Mouse (Mus musculus): ENCODE measurements around the gene Rbm20.

DNA sequence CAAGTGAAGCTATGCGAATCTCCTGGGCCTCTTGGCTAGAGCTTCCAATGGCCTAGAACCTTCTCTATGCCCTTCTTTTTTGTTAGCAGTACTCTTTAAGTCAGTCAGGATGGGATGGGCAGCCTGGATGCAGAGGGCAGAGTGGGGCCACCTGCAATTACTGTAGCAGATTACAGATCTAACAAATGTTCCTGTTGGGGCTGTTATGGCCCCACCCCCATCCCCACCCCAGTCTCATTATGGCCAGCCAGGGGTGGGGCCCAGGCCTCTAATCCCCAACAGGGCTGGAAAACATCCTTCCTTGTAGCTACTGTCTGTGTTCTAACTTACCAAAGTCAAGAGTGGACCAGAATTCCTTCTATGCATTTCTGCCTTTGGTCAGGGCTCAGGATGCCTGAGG, 191.7 kb downstream of the Rbm20 start:
- TF ChIP-seq ZC3H11A (IDR thresholded peaks at IDR 0.05; ENCODE audit: low read depth, low read length) (no peak), SMC3 (IDR thresholded peaks at IDR 0.05; ENCODE audit: low read depth, low read length) (no peak), POLR2A (IDR thresholded peaks at IDR 0.05; ENCODE audit: low read depth, low read length) (no peak; the same call in 1 of the 2 replicates)

All from CH12.LX (cell line).